Mouse (Mus musculus) erythroid progenitor cell, adult 5-6 weeks (primary cell): Measurements from ENCODE around the gene Prkaca. TPM values are rescaled to one million over a fixed set of nuclear protein-coding genes. Genes with fewer than 3 reads are reported as not detected.
A peak's percentile ranks its signal among the peaks of the same experiment; 100 is the strongest.
"Not testable (repeated sequence)": the region's sequence is repeated elsewhere in the genome, so short reads cannot be mapped to it uniquely, and the experiment has no call there.

ENCODE experiments used
- ATAC-seq: replicated peaks from 2 replicates; pipeline ENCODE4 v1.8.0; 2016; ENCODE audit warnings: moderate number of reproducible peaks, mild to moderate bottlenecking, moderate TSS enrichment, inconsistent platforms; ENCODE audit not compliant: poor library complexity, low FRiP score, severe bottlenecking
- total RNA-seq, 2 experiments: library from RNA; stranded (forward) in 1 of 2; stranded (reverse) in 1 of 2; fragments of 150-400 nt in 1 of 2; fragments of 186-747, 209-891 nt in 1 of 2; gene quantifications; 2 replicates each; pipeline versions ENCODE4 v1.2.3 to v1.2.4; 2015 to 2017; ENCODE audit warnings: low replicate concordance in 2 of 2

The Prkaca gene
- total RNA-seq, 2 experiments from 2014 or later = 13.0 to 17.2 TPM

DNA sequence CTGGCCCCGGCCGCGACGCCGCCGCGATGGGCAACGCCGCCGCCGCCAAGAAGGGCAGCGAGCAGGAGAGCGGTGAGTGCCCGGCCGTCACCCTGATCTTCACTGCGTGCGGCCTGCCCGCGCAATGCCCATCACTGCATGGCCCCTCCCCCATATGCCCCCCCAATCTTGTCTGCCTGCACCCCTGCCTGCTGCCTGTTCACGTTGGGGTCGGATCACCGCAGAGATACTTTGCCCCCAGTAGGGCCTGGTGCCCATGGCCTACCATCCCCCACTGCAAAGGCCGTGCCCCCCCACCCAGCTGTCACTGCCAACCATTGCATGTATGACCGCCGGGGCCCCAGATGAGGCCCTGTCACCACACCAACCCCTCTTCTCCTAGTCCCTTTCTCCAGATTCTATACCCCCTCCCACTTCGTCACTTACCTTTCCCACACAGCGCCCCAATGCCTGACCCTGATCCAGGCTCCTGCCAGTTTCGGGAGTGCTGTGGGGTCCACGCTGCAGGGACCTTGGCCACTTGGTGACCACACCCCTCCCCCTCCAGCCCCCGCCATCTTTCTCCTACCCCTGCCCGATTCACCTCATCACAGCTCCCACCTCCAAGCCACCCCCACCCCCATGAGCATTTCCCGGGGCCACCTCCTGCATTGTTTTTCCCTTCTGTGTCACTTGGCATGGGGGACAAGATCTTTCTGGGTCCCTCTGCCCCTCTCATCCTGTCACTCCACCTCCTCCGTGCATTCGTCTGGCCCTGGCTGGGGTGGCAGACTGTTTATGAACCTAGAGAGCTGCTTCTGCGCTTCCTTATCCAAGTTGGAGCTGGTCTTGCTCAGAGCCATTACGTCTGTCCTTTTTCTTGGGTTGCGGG is 603 bp downstream of the Prkaca start:
- ATAC-seq = peak; percentile 1; the same call in 1 of the 2 replicates

GRCm38 (mm10) chr8:83974521-83974920 is 1.7 kb downstream of the Prkaca start:
- no peak for ATAC-seq

DNA sequence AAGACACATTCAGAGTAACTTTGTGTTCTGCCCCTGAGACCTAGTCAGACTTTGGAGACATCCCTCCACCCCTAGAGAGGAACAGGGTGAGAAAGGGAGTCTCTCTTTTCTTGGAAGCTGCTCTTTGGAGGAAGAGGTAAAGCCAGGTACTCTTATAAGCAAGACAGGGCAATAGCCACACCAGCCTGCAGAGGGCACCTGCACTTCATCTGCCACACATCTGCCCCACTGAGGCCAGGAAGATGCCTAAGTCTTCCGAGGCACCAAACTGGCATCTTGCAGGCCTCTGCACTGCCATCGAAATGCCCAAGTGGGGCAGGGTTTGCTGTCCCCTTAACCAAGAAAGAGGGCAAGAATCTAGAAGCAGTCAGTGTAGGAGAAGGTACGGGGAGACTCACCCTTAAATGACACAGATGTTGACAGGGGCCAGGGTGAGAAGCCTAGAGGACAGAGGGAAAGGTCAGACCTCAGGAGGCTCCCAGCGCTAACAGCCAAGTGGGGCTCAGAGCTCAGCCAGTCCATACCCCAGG is 3.4 kb downstream of the Prkaca start:
- no peak for ATAC-seq

- no peak for ATAC-seq
Measured at GRCm38 (mm10) chr8:83976779-83977350, 4.1 kb downstream of the Prkaca start.

DNA sequence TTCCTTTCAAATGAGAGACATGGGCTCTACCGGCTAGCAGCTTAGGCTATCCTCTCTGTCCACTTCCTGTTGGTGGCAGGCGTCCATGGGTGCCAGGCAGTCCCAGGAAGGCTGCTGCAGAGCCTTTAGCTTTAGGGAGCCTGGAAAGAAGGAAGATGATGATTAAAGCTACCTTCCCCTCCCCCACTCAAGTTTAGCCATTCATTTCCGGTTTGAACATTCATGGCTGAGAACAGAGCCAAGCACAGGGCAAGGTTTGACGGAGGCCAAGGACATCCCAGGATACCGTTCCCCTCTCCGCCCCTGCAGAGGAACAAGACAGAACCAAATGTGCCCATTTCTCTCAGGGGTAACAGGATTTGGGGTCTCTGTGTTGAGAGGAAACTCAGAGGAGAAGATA is 4.9 kb downstream of the Prkaca start:
- no peak for ATAC-seq

DNA sequence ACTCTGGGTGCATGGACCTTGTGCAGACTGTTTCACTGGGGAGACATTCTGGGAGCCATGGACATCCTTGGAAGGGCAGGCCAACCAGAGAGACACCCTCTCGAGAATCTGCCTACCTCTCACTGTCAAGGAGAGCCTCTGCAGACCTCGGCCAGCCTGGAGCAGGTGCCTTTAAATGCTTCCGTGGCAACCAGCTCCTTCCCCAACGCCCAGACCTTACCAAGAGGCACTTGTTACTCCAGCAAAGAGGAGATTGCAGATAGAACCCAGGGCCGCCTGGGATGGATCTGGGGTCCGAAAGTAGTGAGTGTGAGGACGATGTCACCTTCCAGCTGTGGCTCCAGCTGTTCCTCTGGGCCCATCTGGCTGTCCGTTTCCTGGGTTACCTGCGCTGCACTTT is 5.4 kb downstream of the Prkaca start:
- ATAC-seq = no peak

GRCm38 (mm10) chr8:83980250-83980649 is 7.5 kb downstream of the Prkaca start:
- ATAC-seq = no peak

GRCm38 (mm10) chr8:83980845-83981244 is 8.1 kb downstream of the Prkaca start:
- ATAC-seq = no peak

DNA sequence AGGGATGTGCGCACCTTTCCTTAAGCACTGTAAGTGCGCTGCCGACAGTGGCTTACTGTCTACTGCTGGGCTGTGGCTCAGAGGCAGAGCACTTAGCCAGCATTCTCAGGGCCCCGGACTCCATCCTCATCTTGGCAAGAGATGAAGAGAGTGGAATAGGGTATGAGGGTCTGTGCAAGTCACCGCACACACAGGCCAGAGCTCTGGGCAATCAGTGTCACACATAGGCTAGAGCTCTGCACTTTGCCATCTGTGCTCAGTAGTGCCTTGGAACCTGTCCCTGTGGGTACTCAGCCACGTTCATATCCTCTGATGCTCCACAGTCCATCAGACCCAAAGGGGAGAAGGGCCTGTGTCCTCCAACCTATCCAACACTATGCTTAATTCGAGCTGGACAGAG is 8.7 kb downstream of the Prkaca start:
- ATAC-seq = no peak

- ATAC-seq = no peak
Measured at GRCm38 (mm10) chr8:83982449-83982848, 9.7 kb downstream of the Prkaca start.

DNA sequence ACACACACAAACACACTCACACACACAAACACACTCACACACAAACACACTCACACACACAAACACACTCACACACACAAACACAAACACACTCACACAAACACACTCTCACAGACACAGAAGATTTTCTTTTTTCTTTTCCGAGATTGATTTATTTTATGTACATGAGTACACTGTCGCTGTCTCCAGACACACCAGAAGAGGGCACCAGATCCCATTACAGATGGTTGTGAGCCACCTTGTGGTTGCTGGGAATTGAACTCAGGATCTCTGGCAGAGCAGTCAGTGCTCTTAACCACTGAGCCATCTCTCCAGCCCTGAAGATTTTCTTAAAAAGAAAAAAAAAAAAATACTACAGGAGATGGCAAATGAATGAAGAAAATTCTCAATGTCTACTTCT is 10.4 kb downstream of the Prkaca start:
- not testable (repeated sequence) for ATAC-seq

DNA sequence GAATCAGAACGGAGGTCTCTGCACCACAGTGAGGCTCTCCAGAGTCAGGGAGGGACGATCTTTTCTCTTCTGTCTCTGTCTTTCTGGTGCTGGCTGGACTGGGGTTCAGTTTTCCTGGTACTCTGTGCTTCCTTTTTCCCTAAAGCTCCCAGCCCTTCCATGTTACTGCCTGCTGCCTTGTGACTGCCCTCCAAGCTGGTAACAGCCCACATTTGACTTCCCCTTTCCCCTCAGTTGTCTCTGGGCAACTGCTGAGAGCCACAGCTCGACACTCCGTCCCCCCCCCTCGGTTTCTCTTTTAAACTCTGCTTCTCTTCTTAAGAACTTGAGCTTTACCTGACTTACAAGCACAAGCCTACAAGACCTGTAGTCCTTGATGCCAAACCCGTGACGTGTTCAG is 16.4 kb downstream of the Prkaca start:
- ATAC-seq = no peak

GRCm38 (mm10) chr8:83990170-83990569 is 17.4 kb downstream of the Prkaca start:
- ATAC-seq = no peak

- ATAC-seq = peak; percentile 56
Measured at GRCm38 (mm10) chr8:83992488-83992887, 19.7 kb downstream of the Prkaca start.

DNA sequence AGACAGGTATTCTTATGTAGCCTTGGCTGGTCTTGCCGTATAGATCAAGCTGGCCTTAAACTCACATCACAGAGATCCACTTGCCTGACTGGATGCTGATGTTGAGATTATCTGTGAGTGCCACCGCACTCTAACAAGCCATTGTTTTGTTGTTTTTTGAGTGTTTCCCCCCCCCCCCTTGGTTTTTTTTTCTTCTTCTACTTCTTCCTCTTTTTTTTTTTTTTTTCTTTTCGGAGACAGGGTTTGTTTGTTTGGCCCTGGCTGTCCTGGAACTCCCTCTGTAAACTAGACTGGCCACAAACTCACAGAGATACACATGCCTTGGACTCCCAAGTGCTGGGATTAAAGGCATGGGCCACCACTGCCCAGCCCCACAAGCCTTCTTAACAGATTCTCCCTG is 21.2 kb downstream of the Prkaca start:
- no peak for ATAC-seq

- no peak for ATAC-seq
Measured at GRCm38 (mm10) chr8:83995973-83996372, 23.2 kb downstream of the Prkaca start.

DNA sequence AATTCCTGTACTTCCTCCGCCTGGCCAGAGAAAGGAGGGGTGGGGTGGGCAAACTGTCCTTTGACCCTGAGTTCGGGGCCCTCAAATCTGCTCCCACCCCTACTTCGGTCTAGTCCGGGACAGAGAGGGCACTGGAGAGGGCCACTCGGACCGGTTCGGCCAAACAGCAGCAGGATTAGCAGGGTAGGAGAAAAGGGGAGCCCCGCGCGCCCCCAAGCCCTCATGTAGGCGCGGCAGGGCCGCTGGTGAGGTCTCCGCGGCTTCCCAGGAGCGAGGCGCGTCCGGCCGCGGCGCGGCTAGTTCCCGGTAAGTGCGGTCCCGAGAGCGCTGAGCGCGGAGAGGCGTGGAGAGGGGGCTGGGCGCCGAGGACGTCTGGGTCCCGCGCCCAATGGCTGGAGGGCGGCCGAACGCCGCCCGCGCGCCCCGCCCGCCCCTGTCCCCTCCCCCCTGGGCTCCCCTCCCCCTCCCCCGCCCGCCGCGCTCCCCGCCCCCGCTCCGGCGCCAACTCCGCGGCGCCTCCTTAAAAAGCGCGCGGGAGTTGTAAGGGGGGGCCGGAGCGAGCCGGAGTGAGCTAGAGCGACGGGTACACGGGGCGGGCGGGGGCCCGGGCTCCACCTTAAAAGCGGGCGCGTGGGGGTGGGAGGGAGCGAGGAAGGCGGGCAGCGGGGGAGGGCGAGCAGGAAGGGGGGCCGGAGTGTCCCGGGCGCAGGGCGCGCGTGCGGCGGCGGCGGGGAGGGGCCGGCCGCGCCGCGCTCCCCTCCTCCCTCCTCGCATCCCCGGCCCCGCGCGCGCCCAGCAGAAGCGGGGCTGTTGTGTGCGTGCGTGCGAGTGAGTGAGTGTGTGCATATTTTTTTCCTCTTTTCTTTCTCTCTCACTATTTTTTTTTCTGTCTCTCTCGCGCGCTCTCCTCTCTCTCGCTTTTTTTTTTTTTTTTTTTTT is 24.0 kb downstream of the Prkaca start:
- ATAC-seq = peak; percentile 86

DNA sequence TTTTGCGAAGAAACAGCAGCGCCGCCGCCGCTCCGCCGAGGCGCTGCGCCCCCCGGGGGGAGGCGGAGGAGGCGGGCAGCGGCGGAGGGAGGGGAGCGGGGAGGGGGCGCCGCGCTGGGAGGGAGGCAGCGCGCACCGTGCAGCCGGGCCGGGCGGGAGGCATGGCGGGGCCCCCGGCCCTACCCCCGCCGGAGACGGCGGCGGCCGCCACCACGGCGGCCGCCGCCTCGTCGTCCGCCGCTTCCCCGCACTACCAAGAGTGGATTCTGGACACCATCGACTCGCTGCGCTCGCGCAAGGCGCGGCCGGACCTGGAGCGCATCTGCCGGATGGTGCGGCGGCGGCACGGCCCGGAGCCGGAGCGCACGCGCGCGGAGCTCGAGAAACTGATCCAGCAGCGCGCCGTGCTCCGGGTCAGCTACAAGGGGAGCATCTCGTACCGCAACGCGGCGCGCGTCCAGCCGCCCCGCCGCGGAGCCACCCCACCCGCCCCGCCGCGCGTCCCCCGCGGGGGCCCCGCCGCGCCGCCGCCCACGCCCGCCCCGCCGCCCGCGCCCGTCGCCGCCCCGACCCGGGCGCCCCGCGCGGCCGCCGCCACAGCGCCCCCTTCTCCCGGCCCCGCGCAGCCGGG is 24.8 kb downstream of the Prkaca start, which contains the start of gene Samd1:
Samd1 (plus strand) TSS at position 162 of the 631 bp plus-strand sequence.
- no peak for ATAC-seq

- peak; percentile 41 for ATAC-seq
Measured at GRCm38 (mm10) chr8:83998231-83999056, 25.7 kb downstream of the Prkaca start.
